Mouse (Mus musculus): ENCODE results near the gene Hist1h4b.

- TF ChIP-seq POLR2A (IDR thresholded peaks at IDR 0.05; ENCODE audit: insufficient read depth, low read length) (no peak), EP300 (IDR thresholded peaks at IDR 0.05; ENCODE audit: insufficient read depth, low read depth, low read length) (no peak), CTCF (IDR thresholded peaks at IDR 0.05; ENCODE audit: low read depth, low read length) (no peak)
Measured at GRCm38 (mm10) chr13:23799405-23799804, 42.6 kb downstream of the Hist1h4b start.

Measured in ES-Bruce4 (cell line).